Mouse (Mus musculus): ENCODE results near the gene Rab10. TPM values are rescaled to one million over a fixed set of nuclear protein-coding genes. Genes with fewer than 3 reads are reported as not detected.

Rab10 gene
- polyA plus RNA-seq (2012; rRNA removed), result 12.3 and 19.3 TPM in 2 replicates

DNA sequence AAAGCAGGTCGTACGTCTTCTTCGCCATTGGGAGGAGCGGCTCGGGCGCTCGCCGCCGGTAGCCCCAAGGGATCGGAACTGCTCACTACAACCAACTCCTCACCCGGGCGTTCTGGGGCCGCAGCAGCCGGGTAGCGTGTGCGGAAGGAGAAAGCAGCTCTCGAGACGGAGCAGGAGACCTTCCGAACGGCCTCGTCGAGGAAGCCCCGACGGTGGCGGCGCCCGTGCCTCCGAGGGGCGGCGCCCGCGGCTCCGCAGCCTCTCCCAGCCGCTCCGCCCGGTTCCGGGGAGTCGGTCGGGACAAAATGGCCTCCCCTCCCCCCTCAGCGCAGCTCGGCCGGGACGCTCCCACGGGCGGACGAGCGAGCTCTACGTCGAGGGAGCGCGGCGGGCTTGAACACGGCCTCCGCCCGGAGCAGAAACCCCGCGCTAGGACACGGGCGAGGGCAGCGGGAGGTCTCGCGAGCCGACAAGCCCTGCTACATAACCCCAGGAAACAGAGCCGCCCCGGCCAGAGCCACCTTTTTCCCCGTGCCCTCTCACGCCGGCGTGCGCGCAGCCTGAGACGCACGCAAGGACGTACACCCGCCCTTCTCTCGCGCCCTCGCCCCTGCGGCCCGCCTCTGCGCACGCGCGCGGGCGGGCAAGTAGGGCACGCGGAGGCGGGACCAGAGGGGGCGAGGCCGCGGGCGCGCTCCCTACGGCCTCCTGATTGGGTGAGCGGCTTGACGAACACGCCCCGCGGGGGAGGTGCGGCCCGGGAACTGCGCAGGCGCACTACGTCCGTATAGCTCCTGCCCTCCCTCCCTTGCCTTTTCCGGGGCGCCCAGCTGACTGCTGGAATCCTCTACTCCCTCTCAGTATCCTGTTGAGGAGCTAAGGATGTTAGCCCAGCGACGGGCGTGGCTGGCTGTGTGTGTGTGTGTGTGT, at the start of gene Rab10:
TSS of gene Rab10 (minus strand) at position 579 of the 930 bp plus-strand sequence.

Other genes starting within 250 kb of the Rab10 start
- gene Kif3c, start 55.2 kb upstream of the Rab10 start, polyA plus RNA-seq (2012; rRNA removed), result 2.1 TPM in 2 replicates
- gene Asxl2, start 116.9 kb upstream of the Rab10 start, polyA plus RNA-seq (2012; rRNA removed), result 1.4 and 2.7 TPM in 2 replicates

Data from stomach, adult 2 months (tissue).